Mouse (Mus musculus): ENCODE measurements around the gene Chp1. TPM values are rescaled to one million over a fixed set of nuclear protein-coding genes. Genes with fewer than 3 reads are reported as not detected.
"Not testable (repeated sequence)": the region's sequence is repeated elsewhere in the genome, so short reads cannot be mapped to it uniquely, and the experiment has no call there.

Chp1 gene
- total RNA-seq (2017), result 48.8 and 50.5 TPM in 2 replicates

DNA sequence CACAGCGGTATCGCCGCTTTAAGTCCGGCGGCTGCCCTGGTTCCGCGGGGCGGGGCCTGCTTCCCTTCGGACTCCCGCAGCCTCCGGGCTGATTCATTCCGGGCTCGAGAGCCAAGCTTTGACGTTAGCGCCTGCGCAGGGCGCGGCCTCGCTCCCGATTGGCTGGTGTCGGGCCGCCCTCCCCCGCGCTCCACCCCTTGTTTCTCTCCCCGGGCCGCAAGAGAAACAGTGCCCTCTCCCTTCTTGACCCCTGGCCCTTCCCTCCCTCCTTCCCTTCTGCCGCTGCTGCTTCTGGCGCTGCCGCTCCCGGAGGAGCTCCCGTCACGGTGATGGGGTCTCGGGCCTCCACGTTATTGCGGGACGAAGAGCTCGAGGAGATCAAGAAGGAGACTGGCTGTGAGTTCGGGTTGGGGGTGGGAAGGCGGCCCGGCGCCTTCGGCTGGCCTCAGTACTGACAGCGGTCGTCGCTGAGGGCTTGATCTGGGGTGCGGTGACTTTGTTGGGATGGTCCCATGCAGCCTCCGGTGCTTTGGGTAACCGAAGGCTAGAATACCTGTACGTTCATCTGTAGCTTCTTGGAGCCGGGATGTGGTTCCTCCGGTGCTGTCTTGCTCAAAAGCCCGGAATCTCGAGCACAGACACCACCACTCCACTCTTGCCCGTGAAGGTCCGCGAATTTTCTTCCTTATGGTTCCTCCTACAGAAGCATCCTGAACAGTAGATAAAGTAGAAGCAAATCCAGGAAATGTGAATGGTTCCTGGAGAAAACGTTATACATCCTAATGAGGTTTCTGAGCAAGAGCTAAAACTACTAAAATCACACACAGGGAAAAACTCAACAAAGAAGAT, at the start of gene Chp1, which contains the start of gene Exd1:
TSS of gene Chp1 (plus strand) at position 176 of the 849 bp plus-strand sequence.
TSS of gene Exd1 (minus strand) at position 106 of the 849 bp plus-strand sequence.
- ATAC-seq (replicated peaks; ENCODE audit: low read depth, poor library complexity, severe bottlenecking), result peak; percentile 93

DNA sequence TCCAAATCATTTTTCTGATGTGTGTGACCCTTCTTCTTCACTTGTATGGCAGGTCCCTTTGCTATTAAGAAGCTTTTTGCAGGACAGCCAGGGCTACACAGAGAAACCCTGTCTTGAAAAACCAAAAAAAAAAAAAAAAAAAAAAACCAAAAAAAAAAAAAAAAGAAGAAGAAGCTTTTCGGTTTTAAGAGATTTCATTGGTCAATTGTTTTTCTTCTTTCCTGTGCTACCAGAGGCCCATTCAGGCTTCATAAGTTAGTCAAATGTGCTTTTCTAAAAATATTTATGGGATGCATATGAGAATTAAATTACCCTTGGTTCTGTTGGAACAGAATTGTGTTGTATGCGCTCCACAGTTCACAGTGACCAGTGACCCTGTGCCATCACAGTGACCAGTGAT, 48.6 kb upstream of the Chp1 start:
- no peak for ATAC-seq (replicated peaks; ENCODE audit: low read depth, poor library complexity, severe bottlenecking)

DNA sequence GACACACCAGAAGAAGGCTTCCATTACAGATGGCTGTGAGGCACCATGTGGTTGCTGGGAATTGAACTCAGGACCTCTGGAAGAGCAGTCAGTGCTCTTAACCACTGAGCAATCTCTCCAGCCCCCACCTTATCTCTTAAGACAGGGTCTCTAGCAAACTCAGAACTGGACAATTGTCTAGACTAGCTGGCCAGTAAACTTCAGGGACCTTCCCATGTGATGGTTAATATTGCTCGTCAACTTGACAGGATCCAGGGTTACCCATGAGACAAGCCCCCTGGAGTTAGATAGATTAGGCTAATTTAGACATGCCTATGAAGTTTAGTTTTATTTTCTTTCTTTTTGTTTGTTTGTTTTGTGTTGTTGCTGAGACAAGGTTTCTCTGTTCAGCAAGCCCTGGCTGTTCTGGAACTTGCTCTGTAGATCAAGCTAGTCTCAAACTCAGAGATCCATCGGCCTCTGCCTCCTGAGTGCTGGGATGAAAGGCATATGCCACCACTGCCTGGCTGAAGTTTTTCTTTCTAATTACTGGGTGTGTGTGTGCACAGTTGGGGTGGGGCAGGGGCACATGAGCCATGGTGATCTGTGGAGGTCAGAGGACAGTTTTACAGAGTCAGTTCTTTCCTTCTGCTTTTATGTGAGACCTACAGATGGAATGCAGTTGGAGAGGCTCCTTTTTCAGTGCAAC, 46.4 kb upstream of the Chp1 start:
- no peak for ATAC-seq (replicated peaks; ENCODE audit: low read depth, poor library complexity, severe bottlenecking)

DNA sequence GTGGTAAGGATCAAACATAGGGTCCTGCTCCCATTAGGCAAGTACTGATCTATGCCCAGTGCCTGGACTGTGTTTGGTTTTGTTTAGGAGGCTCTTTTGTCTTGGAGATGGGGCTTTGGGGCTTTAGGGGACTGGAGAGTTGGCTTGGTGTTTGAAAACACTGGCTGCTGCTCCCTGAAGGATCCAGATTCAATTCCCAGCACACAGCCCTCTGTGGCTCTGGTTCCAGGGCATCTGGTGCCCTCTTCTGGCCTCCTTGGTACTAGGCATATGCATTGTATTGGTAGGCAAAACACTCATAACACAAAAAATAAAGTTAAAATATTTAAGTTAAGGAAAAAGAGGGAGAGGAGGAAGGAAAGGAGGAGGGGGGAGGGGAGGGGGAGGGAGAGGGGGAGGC, 40.4 kb upstream of the Chp1 start:
- ATAC-seq (replicated peaks; ENCODE audit: low read depth, poor library complexity, severe bottlenecking), result 0 out of 2 replicates have a peak, but pooled peaks have one; percentile 29

DNA sequence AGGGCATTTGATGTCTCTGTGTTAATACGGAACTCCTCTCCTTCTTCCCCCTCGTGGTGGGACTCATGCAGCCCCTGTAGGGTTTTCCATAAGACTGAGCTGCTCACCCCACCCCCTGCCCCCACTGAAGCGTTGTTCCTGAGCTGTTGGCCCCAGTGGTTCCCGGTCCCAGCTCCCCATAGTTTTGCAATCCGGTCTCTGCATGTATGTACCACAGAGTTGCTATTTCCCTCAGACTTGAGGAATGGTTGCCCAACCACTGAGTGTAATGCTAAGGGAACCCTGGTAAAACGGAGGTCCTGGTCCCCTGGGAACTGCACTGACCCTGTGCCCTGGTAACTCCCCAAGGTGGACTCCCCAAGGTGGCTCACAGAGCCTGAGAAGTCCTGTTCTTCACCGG, 39.0 kb upstream of the Chp1 start:
- not testable (repeated sequence) for ATAC-seq (replicated peaks; ENCODE audit: low read depth, poor library complexity, severe bottlenecking)

DNA sequence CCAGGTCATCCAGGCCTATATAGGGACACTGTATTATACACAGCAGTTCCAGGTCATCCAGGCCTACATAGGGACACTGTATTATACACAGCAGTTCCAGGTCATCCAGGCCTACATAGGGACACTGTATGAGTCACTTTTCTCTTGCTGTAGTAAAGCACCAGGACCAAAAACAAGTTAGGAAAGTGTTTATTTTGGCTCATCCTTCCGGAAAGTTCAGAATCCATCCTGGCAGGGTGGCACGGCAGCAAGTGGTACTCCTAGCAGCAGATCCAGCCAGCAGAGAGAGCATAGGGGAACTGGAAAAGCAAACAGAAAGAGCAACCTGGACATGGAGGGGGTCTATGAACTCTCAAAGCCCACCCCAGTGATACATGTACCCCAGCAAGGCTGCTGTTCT, 36.6 kb upstream of the Chp1 start:
- ATAC-seq (replicated peaks; ENCODE audit: low read depth, poor library complexity, severe bottlenecking), result no peak

DNA sequence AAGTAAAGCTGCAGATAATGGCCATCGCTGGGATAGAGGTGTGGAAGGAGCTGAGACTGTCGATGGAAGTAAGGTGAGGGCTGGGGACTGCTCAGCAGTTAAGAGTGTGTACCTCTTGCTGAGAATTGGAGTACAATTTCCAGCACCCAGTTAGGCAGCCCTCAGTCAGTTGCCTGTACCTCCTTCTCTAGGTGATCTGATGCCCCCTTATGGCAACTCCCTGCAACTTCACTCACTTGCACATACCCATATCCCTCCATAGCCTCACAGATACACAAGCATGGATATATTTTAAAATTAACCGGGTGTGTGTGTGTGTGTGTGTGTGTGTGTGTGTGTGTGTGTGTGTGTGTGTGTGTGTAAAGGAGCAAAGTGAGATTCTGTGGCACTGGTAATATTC, 35.2 kb upstream of the Chp1 start:
- ATAC-seq (replicated peaks; ENCODE audit: low read depth, poor library complexity, severe bottlenecking), result no peak

DNA sequence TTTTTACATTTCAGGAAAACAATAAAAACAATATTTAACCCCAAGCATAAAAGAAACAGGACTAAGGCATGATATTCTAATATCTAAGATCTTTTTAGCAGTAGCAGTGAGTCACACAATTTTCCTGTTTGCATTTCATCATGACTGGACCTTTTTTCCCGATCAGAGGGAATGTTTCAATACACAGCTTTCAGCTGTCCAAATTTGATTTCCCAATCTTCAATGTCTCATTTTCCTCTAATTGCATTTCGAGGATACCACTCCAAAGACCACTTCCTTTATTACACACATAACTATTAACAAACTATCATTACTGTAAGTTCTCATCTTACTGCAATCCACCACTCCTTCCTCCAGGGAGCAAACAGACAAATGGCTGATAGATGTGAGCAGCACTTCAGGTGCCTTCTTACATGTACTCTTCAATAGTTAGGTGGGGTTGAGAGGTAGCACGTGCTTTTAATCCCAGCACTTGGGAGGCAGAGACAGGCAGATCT, 33.4 kb upstream of the Chp1 start:
- no peak for ATAC-seq (replicated peaks; ENCODE audit: low read depth, poor library complexity, severe bottlenecking)

DNA sequence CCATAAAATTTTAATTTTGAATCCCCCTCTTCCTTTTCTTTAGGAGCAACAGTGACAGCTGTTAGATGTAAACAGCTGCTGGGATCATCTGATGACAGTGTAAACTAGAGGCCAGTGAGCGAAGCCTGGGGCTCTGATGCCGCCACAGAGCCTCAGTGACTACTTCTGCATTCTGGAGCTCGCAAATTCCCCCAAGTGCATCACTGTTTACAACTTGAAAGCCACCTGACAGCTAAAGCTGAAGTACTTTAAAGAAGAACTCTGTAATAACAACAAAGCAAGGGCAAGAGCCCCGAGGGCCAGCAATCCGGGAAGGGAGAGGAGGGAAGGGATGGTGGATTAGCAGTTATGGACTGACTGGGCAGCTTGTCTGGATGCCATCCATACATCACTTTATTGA, 30.7 kb upstream of the Chp1 start:
- no peak for ATAC-seq (replicated peaks; ENCODE audit: low read depth, poor library complexity, severe bottlenecking)

DNA sequence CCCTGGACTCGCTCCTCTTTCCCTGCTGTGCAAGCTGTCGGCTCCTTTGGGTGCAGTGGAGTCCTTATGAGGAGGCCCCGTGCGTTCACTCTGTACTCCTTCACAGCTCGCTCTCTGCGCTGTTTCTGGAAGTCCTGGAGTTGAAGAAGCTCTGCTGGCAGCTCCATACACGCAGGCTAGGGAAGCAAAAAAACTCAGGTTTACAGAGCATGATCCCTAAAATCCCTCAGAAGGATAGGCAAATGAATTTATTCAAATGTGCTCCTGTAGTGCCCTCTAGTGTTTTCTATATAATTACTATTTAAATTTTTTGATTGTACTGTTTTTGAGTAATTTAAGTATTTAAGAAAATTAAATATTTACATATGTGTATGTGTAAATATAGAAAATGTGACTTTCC, 26.9 kb upstream of the Chp1 start:
- ATAC-seq (replicated peaks; ENCODE audit: low read depth, poor library complexity, severe bottlenecking), result no peak

DNA sequence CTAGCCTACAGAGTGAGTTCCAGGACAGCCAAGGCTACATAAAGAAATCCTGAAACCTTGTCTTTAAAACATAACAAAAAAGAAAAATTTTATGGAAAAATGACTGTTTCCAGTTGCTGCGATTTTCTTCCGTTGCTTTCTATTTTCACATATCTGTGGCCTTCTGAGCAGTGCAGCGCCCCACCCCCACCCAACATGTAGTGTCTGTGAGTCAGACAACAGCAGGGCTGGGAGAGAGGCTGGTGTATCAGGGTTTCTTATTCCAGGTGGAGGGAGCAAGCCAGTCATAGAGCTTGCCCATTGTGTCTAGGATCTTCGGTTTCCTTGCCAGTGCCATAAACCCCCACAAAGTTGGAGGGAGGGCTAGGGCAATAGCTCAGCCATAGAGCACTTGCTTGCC, 23.7 kb upstream of the Chp1 start:
- ATAC-seq (replicated peaks; ENCODE audit: low read depth, poor library complexity, severe bottlenecking), result no peak

DNA sequence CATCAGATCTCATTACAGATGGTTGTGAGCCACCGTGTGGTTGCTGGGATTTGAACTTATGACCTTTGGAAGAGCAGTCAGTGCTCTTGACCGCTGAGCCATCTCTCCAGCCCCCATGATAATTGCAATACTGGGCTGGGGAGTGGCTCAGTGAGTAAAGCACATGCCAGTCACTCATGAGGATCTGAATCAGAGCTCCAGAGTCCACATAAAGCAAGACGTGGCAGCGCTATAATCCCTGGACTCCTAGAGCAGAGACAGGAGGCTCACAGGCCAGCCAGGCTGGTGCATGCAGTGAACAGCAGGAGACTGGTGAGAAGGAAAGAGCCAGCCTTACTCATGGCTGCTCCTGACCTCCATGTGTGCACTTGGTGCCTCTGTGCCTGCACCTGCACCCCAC, 22.1 kb upstream of the Chp1 start:
- no peak for ATAC-seq (replicated peaks; ENCODE audit: low read depth, poor library complexity, severe bottlenecking)

DNA sequence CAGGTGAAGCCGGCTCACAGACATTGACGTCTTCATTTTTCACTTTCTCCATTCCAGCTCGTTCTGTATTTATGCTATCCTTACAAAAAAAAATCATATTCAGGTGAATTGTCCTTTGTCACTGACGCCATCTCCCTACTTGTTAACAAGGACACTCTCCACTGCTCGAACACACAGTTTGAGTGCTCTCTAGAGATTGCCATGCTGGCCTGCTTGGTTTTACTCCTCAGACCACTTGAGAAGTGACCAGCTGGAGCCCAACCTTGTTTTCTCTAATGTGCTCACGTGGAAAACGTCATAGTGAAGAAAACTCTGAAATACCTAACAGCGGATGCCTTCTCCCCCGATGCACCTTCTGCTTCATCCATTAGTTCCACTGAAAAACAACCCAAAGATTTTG, 8.7 kb upstream of the Chp1 start:
- ATAC-seq (replicated peaks; ENCODE audit: low read depth, poor library complexity, severe bottlenecking), result no peak

DNA sequence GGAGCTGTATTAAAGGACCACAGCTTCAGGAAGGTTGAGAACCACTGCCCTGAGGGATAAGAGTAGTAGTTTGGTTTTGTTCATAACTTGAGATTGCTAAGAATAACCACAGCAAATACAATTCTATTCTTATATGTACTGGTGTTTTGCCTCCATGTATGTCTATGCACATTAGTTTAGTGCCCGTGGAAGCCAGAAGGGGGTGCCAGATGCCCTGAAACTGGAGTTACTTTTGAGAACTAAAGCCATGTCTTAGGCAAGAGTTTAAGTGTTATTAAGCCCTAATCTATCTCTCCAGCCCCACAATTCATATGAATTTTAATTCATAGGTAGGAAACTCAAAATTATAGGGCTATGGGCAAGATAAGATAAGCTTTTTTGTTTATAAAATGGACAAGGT, 5.4 kb upstream of the Chp1 start:
- ATAC-seq (replicated peaks; ENCODE audit: low read depth, poor library complexity, severe bottlenecking), result peak; percentile 46; the same call in 1 of the 2 replicates

DNA sequence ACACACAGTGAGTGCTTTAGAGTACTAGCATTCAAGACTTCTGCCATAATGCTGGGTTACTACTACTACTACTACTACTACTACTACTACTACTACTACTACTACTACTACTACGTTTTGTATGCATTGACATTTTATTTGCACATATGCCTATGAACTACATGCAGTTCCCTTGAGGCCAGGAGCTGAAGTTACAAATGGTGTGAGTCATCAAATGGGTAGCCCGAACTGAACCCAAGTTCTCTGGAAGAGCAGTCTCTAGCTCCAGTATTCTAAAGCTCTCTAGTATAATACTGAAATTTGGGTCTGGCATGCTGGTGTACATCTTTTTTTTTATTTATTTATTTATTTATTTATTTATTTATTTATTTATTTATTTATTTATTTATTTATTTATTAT, 3.8 kb upstream of the Chp1 start:
- no peak for ATAC-seq (replicated peaks; ENCODE audit: low read depth, poor library complexity, severe bottlenecking)

DNA sequence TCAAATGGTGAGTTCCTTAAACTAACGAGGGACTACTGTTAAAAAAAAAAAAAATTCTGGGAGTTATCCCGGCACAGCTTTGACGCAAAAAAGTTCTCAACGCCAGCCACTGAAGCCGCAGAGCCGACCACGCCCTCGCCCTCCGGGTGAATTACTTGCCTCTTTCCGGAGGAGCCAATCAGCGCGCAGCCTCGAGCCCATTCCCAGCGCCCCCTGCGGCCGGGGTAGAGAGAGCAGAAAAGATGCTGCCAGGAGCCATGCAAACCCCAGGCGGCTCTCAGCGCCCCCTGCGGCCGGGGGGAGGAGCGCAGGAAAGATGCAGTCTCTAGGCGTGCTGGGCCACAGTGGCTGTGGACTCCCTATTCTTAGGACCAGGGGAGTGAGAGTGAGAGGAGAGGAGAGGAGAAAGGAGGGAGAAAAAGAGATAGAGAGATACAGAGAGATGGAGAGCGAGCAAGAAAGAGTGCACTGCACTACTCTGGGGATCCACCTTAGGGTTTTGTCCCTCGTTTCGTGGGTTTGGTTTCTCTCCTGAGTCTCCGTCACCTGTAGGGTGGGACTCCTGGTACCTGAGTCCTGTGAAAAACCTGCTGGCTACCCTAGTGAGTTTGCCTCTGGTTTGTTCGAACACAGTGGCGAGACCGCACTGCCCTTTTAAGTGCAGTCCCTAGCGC, 512 bp upstream of the Chp1 start:
- ATAC-seq (replicated peaks; ENCODE audit: low read depth, poor library complexity, severe bottlenecking), result peak; percentile 76

DNA sequence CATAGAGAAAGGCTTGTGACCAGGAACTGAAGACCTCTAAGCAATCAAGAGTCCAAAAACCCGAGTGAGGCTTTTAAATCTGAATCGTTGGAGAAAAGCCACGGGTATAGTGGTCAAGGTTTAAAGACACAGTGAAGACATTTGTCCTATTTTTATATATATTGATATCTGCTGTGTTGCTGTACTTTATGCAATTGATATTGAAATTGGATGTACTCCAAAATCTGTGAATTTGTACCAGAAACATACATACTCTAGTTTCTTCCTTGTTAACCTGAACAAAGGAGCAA, 819 bp downstream of the Chp1 start:
- ATAC-seq (replicated peaks; ENCODE audit: low read depth, poor library complexity, severe bottlenecking), result no peak

DNA sequence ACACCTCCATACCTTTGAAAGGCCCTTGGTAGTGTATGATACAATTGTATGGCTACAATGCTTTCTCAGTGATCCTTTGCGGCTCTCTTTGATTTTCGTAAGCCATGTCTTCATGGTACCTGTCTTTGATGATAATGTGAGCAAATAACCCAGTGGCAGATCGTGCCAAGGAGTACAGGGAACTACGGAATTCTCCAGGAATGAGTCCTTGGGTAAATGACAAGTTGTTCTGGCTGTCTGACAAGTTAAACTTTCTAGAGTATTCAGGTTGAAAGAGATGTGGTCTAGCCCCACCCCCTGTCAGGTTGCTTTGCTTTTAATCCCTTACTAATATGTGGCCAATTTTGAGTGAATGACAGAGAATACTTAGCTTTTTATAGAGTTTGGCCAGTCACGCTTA, 1.2 kb downstream of the Chp1 start:
- no peak for ATAC-seq (replicated peaks; ENCODE audit: low read depth, poor library complexity, severe bottlenecking)

DNA sequence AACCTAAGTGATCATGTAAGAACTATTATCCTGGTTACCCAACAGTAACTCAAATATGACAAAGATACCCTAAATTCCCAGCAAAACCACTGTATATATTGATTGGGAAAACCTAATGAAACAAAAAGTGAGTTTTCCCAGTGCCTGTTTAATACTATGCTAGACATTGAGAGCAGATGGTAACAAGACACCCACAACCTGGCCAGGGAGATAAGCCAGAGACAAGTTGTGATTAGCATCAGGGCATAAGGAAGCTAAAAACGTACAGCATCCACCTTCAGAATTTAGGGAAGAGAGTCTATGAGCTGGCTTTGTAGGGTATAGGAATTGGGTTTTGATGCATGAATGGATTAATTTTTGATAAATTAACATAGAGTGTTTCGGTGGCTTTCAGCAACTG, 2.2 kb downstream of the Chp1 start:
- no peak for ATAC-seq (replicated peaks; ENCODE audit: low read depth, poor library complexity, severe bottlenecking)

DNA sequence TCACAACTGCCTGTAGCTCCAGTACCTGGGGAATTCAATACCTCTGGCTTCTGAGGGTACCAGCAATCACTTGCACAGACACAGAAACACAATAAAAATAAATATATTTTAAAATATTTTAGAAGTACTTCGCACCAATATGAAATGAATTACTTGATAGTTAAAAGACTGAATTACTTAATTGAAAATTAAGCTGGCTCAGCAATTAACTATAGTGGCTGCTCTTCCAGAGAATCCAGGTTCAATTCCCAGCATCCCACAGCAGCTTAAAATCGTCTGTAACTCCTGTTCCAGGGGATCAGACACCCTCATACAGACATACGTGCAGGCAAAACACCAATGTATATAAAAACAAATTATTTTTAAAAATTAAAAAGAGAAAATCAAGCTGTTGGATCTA, 10.5 kb downstream of the Chp1 start:
- ATAC-seq (replicated peaks; ENCODE audit: low read depth, poor library complexity, severe bottlenecking), result no peak

DNA sequence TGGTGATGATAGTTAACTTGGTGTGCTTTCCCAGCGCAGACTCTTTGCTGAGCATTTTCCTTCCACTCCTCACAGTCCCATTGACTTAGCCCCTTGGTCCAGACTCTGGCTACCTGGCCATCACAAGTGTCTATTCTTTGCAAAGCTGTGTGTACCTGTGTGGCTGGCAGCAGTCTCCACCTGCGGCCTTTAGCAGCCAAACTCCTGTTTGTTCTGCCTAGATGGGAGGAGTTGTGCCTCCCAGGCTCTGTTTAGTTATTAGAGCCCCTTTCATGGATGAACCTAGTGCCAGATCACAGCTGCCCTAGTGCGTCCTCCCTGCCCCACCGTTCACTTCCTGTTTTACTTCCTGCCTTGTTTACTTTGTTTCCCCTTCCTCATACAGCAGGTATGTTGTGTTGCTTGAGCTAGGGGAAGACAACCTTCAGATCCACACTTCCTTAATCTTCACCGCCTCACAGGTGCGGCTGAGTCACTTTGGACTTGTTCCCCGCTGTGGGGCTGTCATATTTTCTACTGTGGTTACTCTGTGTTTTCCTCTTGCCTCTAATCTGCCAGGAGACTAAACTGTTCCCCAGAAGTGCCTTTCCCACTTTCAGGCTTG, 11.3 kb downstream of the Chp1 start:
- peak; percentile 83 for ATAC-seq (replicated peaks; ENCODE audit: low read depth, poor library complexity, severe bottlenecking)
